In the genomic region with DNA sequence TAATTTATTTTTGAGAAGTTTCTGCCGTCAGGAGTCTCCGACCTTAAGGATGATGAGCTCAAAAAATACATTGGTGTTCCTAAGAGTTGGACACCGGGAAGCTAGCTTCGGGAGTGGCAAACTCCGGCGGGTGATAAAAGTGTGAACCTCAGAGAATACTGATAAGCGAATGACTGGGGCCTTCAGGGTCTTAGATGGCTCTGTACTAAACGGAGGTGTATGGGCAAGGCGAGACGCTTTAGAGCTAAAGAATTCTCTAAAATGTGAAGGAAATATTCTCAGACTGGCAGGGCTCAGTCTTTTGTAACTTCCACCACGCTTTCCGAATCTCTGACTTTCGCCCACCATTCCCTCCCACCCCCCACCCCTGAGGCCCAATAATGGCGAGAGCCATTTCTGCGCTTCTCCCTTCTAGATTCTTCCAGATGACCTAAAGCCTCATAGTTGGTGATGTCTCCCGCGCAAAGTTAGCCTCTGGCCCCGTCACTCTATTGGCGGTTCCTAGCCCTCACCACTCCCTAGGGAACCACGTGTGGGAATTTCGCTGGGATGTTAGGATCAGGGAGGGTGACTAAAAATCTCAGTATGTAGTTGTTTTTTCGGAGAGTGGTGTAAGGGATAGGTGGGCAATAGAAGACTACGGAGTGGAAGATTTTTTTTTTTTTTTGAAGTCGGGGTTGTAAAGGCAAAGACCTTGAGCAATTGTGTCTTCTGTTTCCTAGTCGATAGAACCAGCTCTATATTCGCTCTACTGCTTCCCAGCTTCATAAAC, we compare ENCODE assay signal across 17 mouse cellular contexts. TPM values are rescaled to one million over a fixed set of nuclear protein-coding genes. Genes with fewer than 3 reads are reported as not detected.
DNase-seq lines count a peak whose midpoint lies in the region; ATAC-seq and TF ChIP-seq lines count a peak whose summit lies in the region.
"Had no signal": no experiment of that assay in that cellular context is flagged by ENCODE, and none has a peak within 500 bp of the region (broad histone marks: within the 10 kb centered on the region; RNA-seq: fewer than 3 reads in every experiment).

No protein-coding gene starts in this region.

- H3K4me1 ChIP-seq in hindbrain, postnatal 0 days (ENCODE audit: insufficient read depth, low read length): peaks cover 12% of the 10 kb centered on the region; the same call in 1 of the 2 replicates
- H3K4me1 ChIP-seq in hindbrain, embryonic 14.5 days (replicated peaks; ENCODE audit: control insufficient read depth, insufficient read depth, low read length): 0 out of 2 replicates have a peak, but pooled peaks cover 9% of the 10 kb centered on the region
- peaks cover 7% of the 10 kb centered on the region; the same call in 1 of the 2 replicates for H3K4me1 ChIP-seq in limb, embryonic 11.5 days (ENCODE audit: control insufficient read depth, insufficient read depth, low read length)

- H3K27me3 ChIP-seq in hindbrain, postnatal 0 days (ENCODE audit: insufficient read depth, low read length): peaks cover 34% of the 10 kb centered on the region
- H3K27me3 ChIP-seq in hindbrain, embryonic 14.5 days (ENCODE audit: control insufficient read depth, insufficient read depth, low read length): peaks cover 57% of the 10 kb centered on the region
- H3K27me3 ChIP-seq in limb, embryonic 11.5 days (ENCODE audit: control insufficient read depth, insufficient read depth, low read length): peaks cover 64% of the 10 kb centered on the region

- DNase-seq in CD4-positive, CD25-positive, alpha-beta regulatory T cell, adult 2 months (ENCODE audit: low read depth, low spot score): peak; percentile 5
- DNase-seq in hindbrain, postnatal 0 days (ENCODE audit: low spot score): no peak
- no peak for DNase-seq in hindbrain, embryonic 14.5 days (ENCODE audit: low spot score)
- DNase-seq in R1 (ENCODE audit: low read depth, low spot score): peak; percentile 39
- DNase-seq in limb, embryonic 11.5 days (ENCODE audit: low spot score): peak; percentile 44
- no peak for DNase-seq in gastrocnemius, postnatal 36 days
- no peak for DNase-seq in kidney, adult 8-10 months
- DNase-seq: adrenal gland, postnatal 36 days; cerebellum, adult 11 months; gastrocnemius, postnatal 14 days; heart, postnatal 4 days; kidney, postnatal 25 days; liver, embryonic 13.5 days; right cerebral cortex, postnatal 25 days had no signal

- ATAC-seq in CD4-positive, CD25-positive, alpha-beta regulatory T cell, adult 4 months: no peak
- ATAC-seq in hindbrain, postnatal 0 days: no peak
- no peak for ATAC-seq in hindbrain, embryonic 14.5 days (ENCODE audit: low FRiP score)
- no peak for ATAC-seq in limb, embryonic 11.5 days (ENCODE audit: insufficient number of reproducible peaks, low FRiP score, low TSS enrichment, low read depth)

- H3K4me3 ChIP-seq in hindbrain, postnatal 0 days (ENCODE audit: low read length): no peak overlapping the region
- no peak overlapping the region for H3K4me3 ChIP-seq in hindbrain, embryonic 14.5 days (replicated peaks; ENCODE audit: low read length)
- no peak overlapping the region for H3K4me3 ChIP-seq in limb, embryonic 11.5 days (ENCODE audit: low read depth, low read length)
- H3K4me3 ChIP-seq: left cerebral cortex, adult 2 months; liver, embryonic 13.5 days; neural tube, embryonic 12.5 days had no signal

- WGBS in hindbrain, postnatal 0 days: 2% methylated on average over 26 of the region's 26 CpGs
- WGBS in hindbrain, embryonic 14.5 days: under 1% methylated on average over 26 of the region's 26 CpGs
- WGBS in limb, embryonic 11.5 days: under 1% methylated on average over 26 of the region's 26 CpGs

- no peak for TF ChIP-seq CTCF in hindbrain, postnatal 0 days (IDR thresholded peaks at IDR 0.05; ENCODE audit: low read depth)

- H3K9ac ChIP-seq in hindbrain, postnatal 0 days (replicated peaks; ENCODE audit: low read length): no peak overlapping the region
- no peak overlapping the region for H3K9ac ChIP-seq in hindbrain, embryonic 14.5 days
- no peak overlapping the region for H3K9ac ChIP-seq in limb, embryonic 11.5 days (ENCODE audit: low read length)
- H3K9ac ChIP-seq: liver, embryonic 13.5 days; neural tube, embryonic 12.5 days had no signal

- no peaks in the 10 kb centered on the region for H3K36me3 ChIP-seq in hindbrain, postnatal 0 days (ENCODE audit: insufficient read depth, low read length)
- H3K36me3 ChIP-seq in hindbrain, embryonic 14.5 days (replicated peaks; ENCODE audit: control insufficient read depth, insufficient read depth): no peaks in the 10 kb centered on the region
- H3K36me3 ChIP-seq in limb, embryonic 11.5 days (ENCODE audit: control insufficient read depth, insufficient read depth, low read length): no peaks in the 10 kb centered on the region
- H3K36me3 ChIP-seq: liver, embryonic 13.5 days; neural tube, embryonic 12.5 days had no signal

- no peak overlapping the region for H3K27ac ChIP-seq in hindbrain, postnatal 0 days
- no peak overlapping the region for H3K27ac ChIP-seq in hindbrain, embryonic 14.5 days
- no peak overlapping the region for H3K27ac ChIP-seq in limb, embryonic 11.5 days (replicated peaks; ENCODE audit: low read depth, low read length)
- H3K27ac ChIP-seq: left cerebral cortex, adult 2 months; liver, embryonic 13.5 days; neural tube, embryonic 12.5 days had no signal

- H3K4me2 ChIP-seq in hindbrain, postnatal 0 days (ENCODE audit: low read depth, low read length): peak overlapping the region; percentile 98; the same call in 1 of the 2 replicates
- no peak overlapping the region for H3K4me2 ChIP-seq in hindbrain, embryonic 14.5 days (replicated peaks)
- no peak overlapping the region for H3K4me2 ChIP-seq in limb, embryonic 11.5 days (ENCODE audit: low read depth, severe bottlenecking)

- intact Hi-C loops in gastrocnemius, postnatal 36 days (cut with DNase I): loop anchor here (10.0 kb wide), 1 partner anchor 454 kb away; no protein-coding TSS in a partner anchor

- no peaks in the 10 kb centered on the region for H3K9me3 ChIP-seq in hindbrain, postnatal 0 days (ENCODE audit: low read length)
- no peaks in the 10 kb centered on the region for H3K9me3 ChIP-seq in hindbrain, embryonic 14.5 days (ENCODE audit: control insufficient read depth, low read length)
- no peaks in the 10 kb centered on the region for H3K9me3 ChIP-seq in limb, embryonic 11.5 days (ENCODE audit: control insufficient read depth, low read length)
- H3K9me3 ChIP-seq: liver, embryonic 13.5 days; neural tube, embryonic 12.5 days had no signal

RNA-seq across cellular contexts. Expression of a gene that starts 0.6 kb away (rescaled TPM):
- 1 to 10 TPM; 2.9 to 3.2 TPM for polyA plus RNA-seq in CD4-positive, CD25-positive, alpha-beta regulatory T cell, adult 4 months (2017; shearing (Covaris generic))
- 6.8 and 7.2 TPM in 2 replicates for total RNA-seq in hindbrain, postnatal 0 days (2014; rRNA removed)
- polyA plus RNA-seq in hindbrain, postnatal 0 days (2015; fragmentation: Nextera tagmentation; extraction: Ambion mirVana): 5.2 and 6.2 TPM in 2 replicates
- 6.3 and 7.7 TPM in 2 replicates for polyA plus RNA-seq in hindbrain, embryonic 14.5 days (2014; fragmentation: Nextera tagmentation; extraction: Ambion mirVana)
- 1.1 and 1.6 TPM in 2 replicates for polyA plus RNA-seq in limb, embryonic 11.5 days (2014; fragmentation: Nextera tagmentation; extraction: Ambion mirVana)
- under 1 TPM; 0.15 TPM for total RNA-seq in gastrocnemius, postnatal 36 days (2021)

Comparison
In these comparisons a context has a peak if more than half of its experiments do, and no peak if none do; other contexts are left out.
1. DNase-seq: peak in CD4-positive, CD25-positive, alpha-beta regulatory T cell, adult 2 months (single experiment), R1 (single experiment) and limb, embryonic 11.5 days (single experiment); none in hindbrain, postnatal 0 days (single experiment), hindbrain, embryonic 14.5 days (single experiment), gastrocnemius, postnatal 36 days (0 of 2) and kidney, adult 8-10 months (0 of 2).